Mouse (Mus musculus): Measurements from ENCODE around the gene Nxnl2.

The Nxnl2 gene

DNA sequence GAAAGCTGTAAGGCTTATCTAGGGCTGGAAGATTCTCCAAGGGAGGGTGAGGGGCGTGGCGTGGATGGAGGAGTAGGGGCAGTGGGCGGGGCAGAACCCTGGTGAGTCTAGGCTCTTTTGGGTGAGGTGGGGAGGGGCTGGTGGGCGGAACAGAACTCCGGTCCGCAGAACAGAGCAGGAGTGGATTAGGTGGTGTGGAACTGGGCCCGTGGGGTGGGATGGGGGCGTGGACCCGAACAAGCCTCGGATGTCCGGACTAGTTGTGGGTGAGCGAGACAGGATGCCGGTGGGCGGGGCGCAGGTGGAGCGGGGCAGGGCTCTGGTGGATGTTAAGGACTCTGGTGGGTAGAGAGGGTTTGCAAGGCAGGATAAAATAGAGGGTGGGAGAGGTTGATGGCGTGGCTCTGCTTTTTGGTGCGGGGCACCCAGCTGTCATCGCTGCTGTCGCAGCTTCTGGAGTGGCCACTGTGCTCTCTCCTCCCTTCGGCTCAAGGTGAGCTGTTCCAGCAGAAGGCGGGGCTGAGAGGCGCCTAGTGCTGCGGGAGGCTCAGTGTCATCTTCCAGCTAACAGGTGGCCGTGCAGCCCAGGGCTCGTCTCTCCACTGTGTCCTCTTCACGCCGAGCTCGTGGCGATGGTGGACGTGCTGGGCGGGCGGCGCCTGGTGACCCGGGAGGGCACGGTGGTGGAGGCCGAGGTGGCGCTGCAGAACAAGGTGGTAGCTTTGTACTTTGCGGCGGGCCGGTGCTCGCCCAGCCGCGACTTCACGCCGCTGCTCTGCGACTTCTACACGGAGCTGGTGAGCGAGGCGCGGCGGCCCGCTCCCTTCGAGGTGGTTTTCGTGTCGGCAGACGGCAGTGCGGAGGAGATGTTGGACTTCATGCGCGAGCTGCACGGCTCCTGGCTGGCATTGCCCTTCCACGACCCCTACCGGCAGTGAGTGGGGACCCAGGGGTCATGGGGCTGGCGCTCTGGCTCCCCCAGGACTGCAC is at the start of gene Nxnl2:
Gene Nxnl2, plus strand, starts transcription at position 332 of the 990 bp plus-strand sequence.
- DNase-seq (ENCODE audit: low read depth in 2 of 2, low spot score in 2 of 2) = peak; percentile 52 to 64

- no peak for DNase-seq (ENCODE audit: low read depth in 2 of 2, low spot score in 2 of 2)
These were observed 48.9 kb upstream of the Nxnl2 start for GRCm38 (mm10) chr13:51121966-51122365.

GRCm38 (mm10) chr13:51122771-51123170 is 48.1 kb upstream of the Nxnl2 start:
- no peak for DNase-seq (ENCODE audit: low read depth in 2 of 2, low spot score in 2 of 2)

- no peak for DNase-seq (ENCODE audit: low read depth in 2 of 2, low spot score in 2 of 2)
These were observed 45.5 kb upstream of the Nxnl2 start for GRCm38 (mm10) chr13:51125357-51125756.

DNA sequence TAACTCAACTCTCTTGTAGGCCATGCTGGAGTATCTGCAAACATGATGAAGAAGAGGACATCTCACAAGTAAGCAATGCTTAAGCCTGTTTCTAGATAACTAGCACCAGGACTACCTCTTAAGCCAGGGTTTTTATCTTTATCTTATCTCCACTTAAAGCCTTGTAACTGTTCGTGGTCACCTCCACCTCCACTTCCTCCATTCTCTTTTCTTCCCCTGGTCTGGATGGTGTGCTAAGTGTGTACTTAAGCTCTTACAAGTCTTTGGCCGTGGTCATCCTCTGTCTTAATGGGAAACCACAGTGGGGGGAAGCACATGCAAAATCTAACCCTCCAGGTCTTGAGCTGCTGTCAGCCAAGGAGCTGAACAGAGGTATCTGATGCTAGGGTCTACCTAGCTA is 42.9 kb upstream of the Nxnl2 start:
- DNase-seq (ENCODE audit: low read depth in 2 of 2, low spot score in 2 of 2) = no peak

DNA sequence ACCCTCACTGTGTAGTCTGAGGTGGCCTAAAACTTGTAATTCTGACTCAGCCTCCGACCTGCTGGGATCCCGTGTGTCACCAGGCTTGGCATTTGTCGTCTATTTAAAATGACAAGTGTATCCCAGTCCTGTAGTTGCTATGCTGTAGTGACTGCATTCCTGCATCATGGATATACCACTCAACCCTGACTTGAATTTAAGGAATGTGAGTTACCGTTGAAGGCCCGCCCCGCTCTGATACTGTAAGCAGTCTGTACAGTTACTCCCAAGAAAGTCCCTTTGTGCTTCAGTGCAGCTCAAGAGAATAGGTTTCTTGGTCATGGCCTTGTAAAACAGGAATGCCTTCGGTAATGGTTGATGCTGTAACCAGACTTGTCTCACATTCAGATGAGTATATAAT is 42.4 kb upstream of the Nxnl2 start:
- no peak for DNase-seq (ENCODE audit: low read depth in 2 of 2, low spot score in 2 of 2)

DNA sequence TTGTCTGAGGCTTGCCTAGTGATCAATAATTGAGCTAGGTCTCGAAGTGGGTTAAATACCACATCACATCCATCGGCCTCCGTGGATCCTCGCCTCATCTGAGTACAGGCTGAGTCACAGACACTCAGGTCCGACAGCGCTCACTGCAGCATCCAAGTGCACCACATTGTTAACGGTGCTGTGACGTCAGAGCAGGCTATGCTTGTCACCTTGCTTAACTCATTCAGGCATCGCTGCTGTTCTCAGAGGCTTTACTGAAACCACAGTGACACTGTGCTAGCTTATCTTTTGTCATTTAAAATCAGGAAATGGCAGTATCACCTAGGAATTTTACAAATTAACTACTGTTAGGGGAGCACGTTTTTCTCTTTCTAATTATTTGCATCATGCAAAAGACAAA is 39.6 kb upstream of the Nxnl2 start:
- no peak for DNase-seq (ENCODE audit: low read depth in 2 of 2, low spot score in 2 of 2)

- no peak for DNase-seq (ENCODE audit: low read depth in 2 of 2, low spot score in 2 of 2)
These were observed 34.5 kb upstream of the Nxnl2 start for GRCm38 (mm10) chr13:51136315-51136714.

DNA sequence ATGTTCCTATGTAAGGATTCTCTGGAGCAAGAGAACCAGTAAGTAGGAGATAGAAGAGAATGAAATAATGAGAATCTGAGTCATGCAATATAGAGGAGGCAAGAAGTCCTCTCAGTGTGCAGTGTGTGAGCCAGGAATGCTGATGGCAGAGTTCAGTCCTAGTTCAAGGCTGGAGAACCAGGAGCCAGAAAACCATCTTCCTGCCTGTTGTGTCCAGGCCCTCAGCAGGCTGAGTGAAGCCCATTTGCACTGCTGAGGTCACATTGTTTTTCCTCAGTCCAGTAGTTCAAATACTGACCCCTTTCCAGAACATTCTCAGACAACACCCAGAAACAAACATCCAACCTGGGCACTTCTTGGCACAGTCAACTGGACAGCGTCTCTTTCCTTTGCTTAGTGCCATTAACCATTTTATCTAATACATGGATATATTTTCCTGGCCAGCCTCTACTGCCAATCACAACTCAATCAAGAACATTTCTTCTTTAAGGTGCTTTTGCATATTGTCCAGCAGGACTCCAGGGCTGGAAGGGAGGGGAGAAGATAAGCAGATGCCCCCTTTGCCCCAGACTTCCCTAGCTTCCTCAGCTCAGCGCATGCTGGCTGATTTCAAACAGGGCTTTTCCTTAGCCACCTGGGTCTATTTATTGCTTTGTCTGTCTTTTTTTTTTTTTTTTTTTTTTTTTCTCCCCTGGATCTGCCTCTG is 33.7 kb upstream of the Nxnl2 start:
- no peak for DNase-seq (ENCODE audit: low read depth in 2 of 2, low spot score in 2 of 2)

DNA sequence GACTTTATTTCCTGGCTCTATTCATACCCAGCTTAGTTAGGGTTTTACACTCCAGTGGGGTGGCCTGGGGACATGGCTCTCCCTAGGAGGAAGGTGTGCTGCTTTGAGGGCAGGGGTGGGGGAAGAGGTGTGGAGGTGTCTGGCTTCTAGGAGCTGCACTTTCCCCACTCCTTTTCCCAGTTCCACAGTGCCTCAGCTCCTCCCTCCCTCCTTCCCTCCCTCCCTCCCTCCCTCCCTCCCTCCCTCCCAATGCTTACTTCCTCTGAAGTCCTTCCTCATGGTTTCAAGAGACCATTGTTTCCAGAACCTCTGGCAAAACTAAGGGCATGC is 33.2 kb upstream of the Nxnl2 start:
- no peak for DNase-seq (ENCODE audit: low read depth in 2 of 2, low spot score in 2 of 2)

- no peak for DNase-seq (ENCODE audit: low read depth in 2 of 2, low spot score in 2 of 2)
These were observed 23.7 kb upstream of the Nxnl2 start for GRCm38 (mm10) chr13:51147106-51147505.

DNA sequence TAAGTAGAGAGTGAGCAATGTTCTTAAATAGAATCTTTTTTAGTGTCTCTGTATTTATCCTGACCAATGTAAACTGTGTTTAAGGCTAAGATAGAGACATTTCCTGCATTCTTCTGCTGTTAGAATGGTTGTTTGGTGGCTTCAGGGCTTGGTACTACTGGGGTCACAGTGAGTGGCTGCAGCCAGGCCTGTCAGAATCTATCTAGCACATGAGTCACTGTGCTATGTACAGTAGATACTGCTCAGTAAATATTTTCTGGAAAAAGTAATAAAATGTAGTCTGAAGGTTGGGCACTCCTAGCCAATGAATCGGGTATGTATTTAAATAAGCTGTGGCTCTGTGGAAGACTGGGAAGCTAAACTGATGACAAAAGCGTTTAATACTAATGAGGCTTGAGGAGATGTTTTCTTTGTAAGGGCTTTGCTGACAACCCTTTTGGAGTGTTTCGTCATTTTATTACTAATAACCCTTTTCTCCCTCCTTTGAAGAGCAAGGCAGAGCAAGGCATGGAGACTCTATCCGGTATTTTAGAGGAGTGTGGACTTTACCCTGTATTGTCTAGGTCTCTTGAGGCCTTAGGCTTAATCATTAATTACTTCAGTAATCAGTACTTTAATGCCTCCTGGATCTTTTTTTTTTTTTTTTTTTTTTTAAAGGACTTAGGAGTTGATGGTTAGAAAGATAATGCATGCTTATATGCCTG is 17.7 kb upstream of the Nxnl2 start:
- DNase-seq (ENCODE audit: low read depth in 2 of 2, low spot score in 2 of 2) = no peak

DNA sequence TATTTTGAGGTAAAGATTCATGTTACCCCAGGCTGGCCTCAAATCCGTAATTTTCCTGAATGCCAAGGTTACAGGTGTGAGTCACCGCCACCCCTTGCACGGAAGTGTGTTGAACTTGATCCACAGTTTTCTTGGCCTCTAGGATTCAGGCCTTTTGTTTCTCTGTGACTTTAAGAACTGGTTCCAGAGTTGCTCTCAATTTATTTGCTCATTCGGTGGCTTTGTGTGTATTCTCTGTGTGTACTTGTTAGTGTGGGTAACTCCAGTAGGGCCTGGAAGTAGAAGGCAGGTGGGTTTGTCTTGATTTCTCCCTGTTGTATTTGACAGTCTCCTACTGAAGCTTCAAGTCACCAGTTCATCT is 17.2 kb upstream of the Nxnl2 start:
- DNase-seq (ENCODE audit: low read depth in 2 of 2, low spot score in 2 of 2) = no peak

GRCm38 (mm10) chr13:51155178-51156013 is 15.4 kb upstream of the Nxnl2 start:
- no peak for DNase-seq (ENCODE audit: low read depth in 2 of 2, low spot score in 2 of 2)

GRCm38 (mm10) chr13:51156014-51156386 is 14.8 kb upstream of the Nxnl2 start:
- DNase-seq (ENCODE audit: low read depth in 2 of 2, low spot score in 2 of 2) = no peak

GRCm38 (mm10) chr13:51157291-51157690 is 13.5 kb upstream of the Nxnl2 start:
- no peak for DNase-seq (ENCODE audit: low read depth in 2 of 2, low spot score in 2 of 2)

- DNase-seq (ENCODE audit: low read depth in 2 of 2, low spot score in 2 of 2) = no peak
These were observed 9.2 kb upstream of the Nxnl2 start for GRCm38 (mm10) chr13:51161672-51162071.

- no peak for DNase-seq (ENCODE audit: low read depth in 2 of 2, low spot score in 2 of 2)
These were observed 8.6 kb upstream of the Nxnl2 start for GRCm38 (mm10) chr13:51162246-51162645.

DNA sequence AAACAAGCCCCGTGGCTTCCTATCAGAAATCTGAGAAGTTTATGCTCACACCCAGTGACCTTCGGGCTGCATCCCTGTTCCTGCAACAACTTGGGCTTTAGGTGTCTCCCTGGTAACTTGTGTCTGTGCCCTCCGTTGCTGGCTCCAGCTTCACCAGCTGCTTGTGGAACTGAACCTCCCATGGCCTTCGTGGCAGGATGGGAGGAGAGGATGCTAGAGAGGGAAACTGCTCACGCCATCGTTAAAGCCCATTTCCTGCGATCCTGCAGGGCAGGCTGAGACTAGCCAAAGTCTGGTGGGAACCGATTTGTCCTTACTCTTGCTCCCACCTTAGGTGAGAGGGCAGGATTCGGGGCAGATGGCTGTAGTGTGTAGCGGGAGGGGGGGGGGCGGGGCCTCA is 4.1 kb upstream of the Nxnl2 start:
- DNase-seq (ENCODE audit: low read depth in 2 of 2, low spot score in 2 of 2) = no peak

DNA sequence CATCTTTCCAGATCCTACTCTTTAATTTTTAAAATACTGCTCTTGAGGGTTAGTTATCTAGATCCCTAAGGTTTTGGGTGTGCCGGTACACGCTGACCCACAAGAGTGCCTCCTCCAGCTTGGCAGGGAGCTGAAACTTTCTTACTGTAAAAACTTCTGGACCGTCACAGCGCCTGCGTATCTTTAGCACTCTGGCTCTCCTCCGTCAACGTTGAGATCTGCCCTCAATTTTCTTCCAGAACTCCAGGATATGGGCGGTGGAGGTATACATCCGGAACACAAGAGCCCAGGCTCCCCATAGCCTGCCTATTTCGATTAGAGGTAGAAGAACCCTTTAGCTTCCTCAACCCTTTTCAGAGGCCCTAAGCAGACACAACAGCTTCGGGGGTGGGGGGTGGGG is 607 bp upstream of the Nxnl2 start:
- no peak for DNase-seq (ENCODE audit: low read depth in 2 of 2, low spot score in 2 of 2)

GRCm38 (mm10) chr13:51172601-51173000 is 1.8 kb downstream of the Nxnl2 start:
- DNase-seq (ENCODE audit: low read depth in 2 of 2, low spot score in 2 of 2) = no peak
